Mouse (Mus musculus) gastrocnemius, postnatal 25 days (tissue): ENCODE results near the gene Cand2. TPM values are rescaled to one million over a fixed set of nuclear protein-coding genes. Genes with fewer than 3 reads are reported as not detected.

Experiments used
- DNase-seq: peaks from one replicate; pipeline ENCODE4 v3.0.0; 2022
- long read RNA-seq, 2 experiments: library from polyadenylated mRNA; stranded (forward); transcript quantifications; one replicate each; pipeline ENCODE4 v2.0.0; 2021
- total RNA-seq, 2 experiments: library from RNA; stranded (reverse); gene quantifications; 1 replicate in 1 of 2; 2 replicates in 1 of 2; pipeline ENCODE4 v1.2.3; 2021

Gene Cand2
- total RNA-seq: 10 to 100 TPM; 61.9 to 64.2 TPM
- long read RNA-seq, experiment 1, full-length matches to known transcripts: 9 of 36 reads
- long read RNA-seq, experiment 1, partial matches to known transcripts: 21 of 36 reads
- long read RNA-seq, experiment 1, other reads (novel, unspliced or antisense): 6 of 36 reads
- long read RNA-seq, experiment 2, full-length matches to known transcripts: 23 of 66 reads
- long read RNA-seq, experiment 2, partial matches to known transcripts: 30 of 66 reads
- long read RNA-seq, experiment 2, other reads (novel, unspliced or antisense): 13 of 66 reads

GRCm38 (mm10) chr6:115774501-115774921 lies at the start of gene Cand2:
TSS of gene Cand2 (plus strand) at chr6:115774538.
- DNase-seq: peak; percentile 38

DNA sequence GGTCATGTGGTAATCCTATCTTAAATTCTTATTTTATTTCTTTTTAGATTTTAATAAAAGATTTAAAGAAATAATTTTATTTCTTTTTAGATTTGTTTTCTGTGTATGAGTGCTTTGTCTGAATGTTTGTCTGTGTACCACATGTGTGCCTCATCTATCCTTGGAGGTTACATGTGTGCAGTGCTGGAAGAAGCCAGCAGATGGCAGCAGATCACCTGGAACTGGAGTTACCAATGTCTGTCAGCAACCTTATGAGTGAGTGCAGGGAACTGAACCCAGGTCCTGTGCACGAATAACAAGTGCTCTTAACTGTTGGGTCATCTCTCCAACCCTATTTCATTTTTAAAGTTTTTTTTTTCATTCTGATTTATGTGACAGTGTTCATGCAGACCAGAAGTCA lies 47.2 kb upstream of the Cand2 start:
- DNase-seq: no peak

DNA sequence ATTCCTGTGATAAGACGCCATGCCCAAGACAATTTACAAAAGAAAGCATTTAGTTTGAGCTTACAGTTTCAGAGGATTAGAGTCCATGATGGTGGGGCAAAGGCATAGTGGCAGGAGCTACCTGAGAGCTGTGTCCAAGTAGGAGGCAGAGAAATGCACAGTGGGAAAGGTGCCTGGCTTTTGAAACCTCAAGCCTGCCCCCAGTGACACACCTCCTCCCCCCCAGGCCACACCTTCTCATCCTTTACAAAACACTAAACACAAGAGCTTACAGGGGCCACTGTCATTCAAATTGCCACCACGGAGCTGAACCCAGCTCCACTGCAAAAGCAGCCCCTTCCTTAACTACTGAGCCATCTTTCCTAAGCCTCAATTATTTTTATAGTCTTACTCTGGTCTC lies 46.8 kb upstream of the Cand2 start:
- no peak for DNase-seq

DNA sequence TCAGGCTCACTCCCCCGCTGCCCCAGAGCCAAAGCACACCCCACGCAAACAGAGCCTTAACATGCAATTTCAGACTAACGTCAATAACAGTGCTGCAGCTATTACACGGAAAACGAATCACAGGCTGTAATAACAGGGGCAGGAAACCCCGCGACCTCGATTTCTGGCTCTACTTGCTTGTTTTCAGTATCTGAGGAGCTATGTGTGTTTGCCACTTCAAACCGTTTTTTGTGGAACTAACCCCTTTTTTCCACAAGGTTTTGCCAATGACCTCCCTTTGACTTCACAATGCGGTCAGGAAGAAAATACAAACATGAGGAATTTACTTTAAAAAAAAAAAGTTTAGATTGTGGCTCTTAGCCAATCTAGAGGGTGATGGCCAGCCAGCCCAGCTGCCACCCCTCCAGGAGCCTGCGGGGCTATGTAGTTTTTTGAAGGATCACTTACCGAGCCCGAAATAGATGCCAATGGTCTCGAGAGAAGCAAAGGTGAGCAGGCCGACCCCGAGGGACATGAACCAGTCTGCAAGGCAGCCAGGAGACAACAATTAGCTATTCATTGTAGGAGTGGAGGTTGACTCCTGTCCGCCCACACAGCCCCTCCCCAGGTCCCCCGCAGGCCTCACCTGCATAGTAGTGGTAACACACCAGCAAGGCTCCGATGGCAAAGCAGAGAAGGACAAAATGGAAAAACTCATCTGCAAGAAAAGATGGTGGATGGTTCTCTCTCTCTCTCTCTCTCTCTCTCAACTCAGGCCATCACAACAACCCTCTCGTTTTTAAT lies 43.6 kb upstream of the Cand2 start:
- no peak for DNase-seq

DNA sequence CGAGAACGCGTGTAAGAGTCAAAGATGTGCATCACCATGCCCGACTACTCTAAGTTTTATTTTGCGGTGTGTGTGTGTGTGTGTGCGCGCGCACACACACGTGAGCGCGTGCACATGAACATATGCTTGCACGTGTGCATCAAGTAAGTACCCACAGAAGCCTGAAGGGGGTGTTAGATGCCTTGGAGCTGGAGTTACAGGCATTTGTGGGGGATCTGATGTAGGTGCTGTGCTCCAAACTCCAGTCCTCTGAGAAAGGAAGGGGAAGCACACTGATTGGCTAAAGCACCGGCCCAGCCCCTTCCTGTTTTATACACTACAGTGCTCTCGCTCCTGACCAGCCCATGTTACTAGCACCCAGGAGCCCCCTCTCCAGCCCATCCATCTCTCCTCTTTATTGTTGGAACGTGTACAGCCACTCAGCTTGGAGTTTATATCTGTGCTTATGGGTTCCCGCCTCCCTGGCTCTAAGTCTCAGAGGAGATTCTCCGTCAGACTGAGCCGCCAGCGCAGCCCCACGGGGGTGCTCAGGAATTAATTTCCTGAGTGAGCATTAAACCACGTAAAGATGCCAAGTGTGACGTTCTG lies 41.9 kb upstream of the Cand2 start:
- no peak for DNase-seq

- no peak for DNase-seq
Measured at GRCm38 (mm10) chr6:115734909-115735308, 39.4 kb upstream of the Cand2 start.

- DNase-seq: no peak
Measured at GRCm38 (mm10) chr6:115739056-115739455, 35.3 kb upstream of the Cand2 start.

DNA sequence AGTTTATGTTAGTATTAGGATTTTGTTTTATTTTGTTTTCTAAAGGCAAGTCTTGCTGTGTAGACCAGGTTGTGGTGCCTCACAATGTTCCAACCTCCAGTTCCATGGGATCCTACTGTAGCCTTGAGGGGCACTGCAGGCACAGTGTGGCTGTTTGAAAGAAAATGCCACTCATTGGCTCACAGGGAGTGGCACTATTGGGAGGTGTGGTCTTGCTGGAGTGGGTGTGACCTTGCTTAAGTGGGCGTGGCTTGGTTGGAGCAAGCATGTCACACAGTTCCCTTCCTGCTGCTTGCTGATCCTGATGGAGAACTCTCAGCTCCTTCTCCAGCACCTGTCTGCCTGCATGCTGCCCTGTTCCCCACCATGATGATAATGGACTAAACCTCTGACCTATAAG lies 30.8 kb upstream of the Cand2 start:
- DNase-seq: no peak

DNA sequence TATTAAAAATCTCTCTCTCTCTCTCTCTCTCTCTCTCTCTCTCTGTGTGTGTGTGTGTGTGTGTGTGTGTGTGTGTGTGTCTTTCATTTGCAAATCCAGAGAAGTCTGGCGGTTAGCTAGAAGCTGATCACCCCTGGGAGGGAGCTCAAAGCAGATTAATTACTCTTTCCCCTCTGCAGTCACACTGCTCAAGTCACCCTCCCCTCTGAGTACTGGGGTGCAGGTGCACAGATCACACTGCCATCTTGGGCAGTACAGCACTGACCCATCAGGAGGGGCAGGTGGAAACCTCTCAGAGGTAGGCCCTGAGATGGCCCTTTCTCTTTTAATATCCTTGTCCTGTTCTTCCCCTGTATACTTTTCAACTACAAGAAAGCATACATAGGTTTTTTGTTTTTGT lies 28.0 kb upstream of the Cand2 start:
- DNase-seq: no peak

GRCm38 (mm10) chr6:115755536-115755935 lies 18.8 kb upstream of the Cand2 start:
- DNase-seq: no peak

DNA sequence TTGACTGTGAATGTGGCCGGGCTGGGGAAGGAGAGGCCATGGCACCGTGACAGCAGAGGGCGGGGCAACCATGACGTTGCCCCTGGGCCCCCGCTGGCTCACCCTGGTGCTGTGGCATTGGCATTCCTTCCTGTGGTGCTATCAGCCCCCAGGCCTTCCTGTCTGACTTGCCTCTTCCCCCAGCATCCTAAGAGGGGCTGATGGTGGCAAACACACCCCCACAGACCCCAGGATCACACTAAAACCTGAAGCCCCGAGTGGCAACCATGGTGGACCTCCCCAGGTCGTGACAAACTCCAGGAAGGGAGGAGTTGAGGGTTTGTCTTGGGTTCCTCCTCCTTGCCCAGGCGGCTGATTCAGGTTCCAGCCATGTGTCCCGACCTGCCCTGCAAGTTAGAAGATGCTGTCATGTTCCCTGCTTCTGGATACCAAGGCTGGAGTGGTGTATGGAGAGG lies 15.3 kb upstream of the Cand2 start:
- DNase-seq: no peak

DNA sequence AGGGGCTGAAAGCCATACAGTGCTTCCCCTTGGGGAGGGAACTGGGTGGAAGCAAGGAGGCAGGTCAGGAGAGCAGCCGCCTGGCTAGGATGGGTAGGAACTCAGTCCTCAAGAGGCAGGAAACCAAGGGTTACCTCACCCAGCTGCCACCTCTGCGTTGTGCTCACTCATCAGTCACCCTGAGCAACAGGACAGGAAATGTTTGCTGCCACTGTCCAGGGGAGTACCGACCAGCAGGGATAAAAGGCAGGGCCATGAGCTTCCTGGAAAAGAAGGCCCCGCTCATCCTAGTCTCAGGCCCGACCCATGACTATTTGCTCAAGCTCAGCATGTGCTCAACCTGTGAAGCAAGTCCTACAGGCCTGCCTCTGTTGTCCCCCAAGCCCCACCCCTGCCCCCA lies 14.9 kb upstream of the Cand2 start:
- DNase-seq: no peak

DNA sequence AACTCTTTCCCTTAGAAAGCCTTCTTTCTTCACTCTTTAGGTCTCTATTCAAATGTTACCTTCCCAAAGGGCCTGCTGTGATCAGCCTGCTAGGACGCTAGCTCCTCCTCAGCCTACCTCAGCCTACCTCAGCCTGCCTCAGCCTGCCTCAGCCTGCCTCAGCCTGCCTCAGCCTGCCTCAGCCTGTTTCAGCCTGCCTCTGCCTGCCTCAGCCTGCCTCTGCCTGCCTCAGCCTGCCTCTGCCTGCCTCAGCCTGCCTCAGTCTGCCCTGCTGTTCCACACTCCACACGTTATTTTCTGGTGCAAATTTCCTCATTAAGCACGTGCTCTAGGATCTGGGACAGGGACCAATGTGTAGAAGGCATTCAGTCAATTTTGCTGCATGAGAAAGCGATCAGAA lies 14.2 kb upstream of the Cand2 start:
- no peak for DNase-seq

GRCm38 (mm10) chr6:115760982-115761381 lies 13.4 kb upstream of the Cand2 start:
- DNase-seq: no peak

DNA sequence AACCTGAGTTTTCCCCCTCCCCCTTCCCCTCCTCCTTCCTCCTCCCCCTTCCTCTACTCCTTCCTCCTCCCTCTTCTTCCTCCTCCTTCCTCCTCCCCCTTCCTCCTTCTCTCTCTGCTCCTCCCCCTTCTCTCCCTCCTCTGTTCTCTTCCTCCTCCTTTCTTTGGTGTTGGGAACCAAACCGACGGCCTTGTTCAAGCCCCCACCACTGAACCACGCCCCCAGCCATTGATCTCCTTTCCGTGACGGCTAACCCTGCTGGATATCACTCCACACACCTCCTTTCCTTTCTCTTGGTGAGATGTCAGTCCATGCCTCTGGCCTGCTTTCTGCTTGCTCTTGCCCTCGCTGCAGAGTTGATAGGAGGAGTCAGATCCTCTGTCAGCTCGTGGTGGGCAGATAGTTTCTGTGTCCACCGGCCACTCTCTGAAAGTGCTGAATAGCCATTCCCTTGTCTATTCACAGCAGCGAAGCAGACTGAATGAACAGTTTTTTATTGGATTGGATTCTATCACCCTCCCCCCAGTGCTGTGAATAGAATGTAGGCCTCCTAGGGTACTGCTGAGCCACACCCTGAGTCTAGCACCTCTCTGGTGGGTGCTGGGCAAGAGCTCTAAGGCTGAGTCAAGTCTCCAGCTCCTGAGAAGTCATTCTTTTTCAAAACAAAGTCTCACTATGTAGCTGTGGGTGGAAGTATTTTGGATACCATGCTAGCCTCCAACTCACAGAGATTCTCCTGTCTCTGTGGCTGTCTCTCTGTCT lies 12.2 kb upstream of the Cand2 start, which contains the start of gene Tmem40:
Gene Tmem40, minus strand, starts transcription at position 416 of the 762 bp plus-strand sequence.
- no peak for DNase-seq

DNA sequence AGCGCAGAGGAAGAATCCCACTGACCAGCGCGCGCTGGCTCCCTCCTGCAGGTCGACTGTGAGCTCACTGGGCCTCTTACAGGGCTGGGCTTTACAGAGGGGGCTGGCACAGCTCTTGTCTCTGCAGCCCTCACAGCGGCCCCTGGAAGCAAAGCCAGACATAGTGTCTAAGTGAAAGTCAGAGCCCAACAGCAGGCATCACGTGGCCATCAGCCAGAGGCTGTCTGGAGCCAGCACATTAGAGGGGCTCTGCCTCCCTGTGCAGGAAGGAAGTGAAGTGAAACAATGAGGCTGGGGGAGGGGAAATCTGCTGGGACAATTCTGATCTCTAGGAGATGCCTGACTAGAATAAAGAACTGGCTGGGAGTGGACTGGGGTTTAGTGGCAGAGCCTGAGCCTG lies 10.2 kb upstream of the Cand2 start:
- peak; percentile 49 for DNase-seq

DNA sequence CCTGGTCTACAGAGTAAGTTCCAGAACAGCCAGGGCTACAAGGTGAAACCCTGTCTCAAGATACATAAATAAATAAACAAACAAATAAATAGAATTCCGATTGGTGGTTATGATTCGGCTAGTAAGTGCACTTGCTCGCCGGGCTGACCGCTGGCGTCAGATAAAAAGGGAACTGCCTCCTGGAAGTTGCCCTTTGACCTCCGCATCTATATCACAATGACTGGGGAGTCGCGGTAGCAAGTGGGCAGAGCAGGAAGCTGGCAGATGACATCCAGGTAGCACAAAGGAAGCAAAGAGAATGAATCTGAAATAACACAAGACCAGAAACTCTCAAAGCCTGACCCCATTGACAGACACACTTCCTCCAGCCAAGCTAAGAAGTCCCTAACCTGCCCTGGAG lies 7.0 kb upstream of the Cand2 start:
- no peak for DNase-seq

- DNase-seq: no peak
Measured at GRCm38 (mm10) chr6:115768207-115768606, 6.1 kb upstream of the Cand2 start.

DNA sequence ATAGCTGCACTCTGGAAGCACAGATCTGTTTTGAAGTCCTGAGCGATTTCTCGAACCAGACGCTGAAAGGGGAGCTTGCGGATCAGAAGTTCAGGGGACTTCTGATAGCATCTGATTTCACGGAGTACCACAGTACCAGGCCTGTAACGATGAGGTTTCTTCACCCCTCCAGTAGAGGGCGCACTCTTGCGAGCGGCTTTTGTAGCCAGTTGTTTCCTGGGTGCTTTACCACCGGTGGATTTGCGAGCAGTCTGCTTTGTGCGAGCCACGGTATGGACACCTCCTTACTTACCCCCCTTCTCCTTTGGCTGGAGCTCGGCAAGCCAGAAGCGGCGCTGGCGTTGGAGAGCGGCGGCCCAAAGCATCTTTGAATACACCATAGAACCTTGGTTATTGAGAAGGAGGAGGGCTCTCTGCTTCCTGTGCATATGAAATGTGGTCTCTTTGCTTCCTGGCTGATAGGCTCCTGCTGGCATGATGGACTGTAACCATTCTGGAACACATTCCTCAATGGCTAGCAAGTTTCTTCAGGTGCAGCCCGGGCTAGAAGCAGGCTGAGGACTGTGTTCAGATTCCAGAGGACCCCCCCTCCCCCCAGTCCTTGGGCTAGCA lies 4.2 kb upstream of the Cand2 start:
- no peak for DNase-seq

GRCm38 (mm10) chr6:115770852-115771251 lies 3.5 kb upstream of the Cand2 start:
- DNase-seq: no peak

- DNase-seq: no peak
Measured at GRCm38 (mm10) chr6:115772201-115772600, 2.1 kb upstream of the Cand2 start.

- DNase-seq: no peak
Measured at GRCm38 (mm10) chr6:115772604-115773003, 1.7 kb upstream of the Cand2 start.
